In the genomic region with DNA sequence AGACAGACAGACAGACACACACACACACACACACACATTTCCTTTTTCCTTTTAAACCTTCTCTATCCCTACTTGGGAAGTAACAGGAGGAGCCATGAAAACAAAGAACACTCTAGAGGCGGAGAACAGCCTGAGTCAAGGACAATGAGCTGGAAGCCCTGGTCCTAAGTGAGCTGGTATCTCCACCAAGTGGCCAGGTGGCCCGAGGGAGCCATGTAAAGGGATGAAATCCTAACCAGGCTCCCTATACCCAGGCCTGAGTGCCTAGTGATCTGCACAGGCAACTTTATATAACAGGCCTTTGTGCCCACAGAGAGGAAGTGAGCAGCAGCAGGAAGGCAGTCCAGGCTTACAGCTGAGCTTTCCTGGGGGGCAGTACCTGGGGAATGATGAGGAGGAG, we compare ENCODE assay signal across 16 mouse cellular contexts. TPM values are rescaled to one million over a fixed set of nuclear protein-coding genes. Genes with fewer than 3 reads are reported as not detected.
DNase-seq lines count a peak whose midpoint lies in the region; ATAC-seq and TF ChIP-seq lines count a peak whose summit lies in the region.
"Had no signal": no experiment of that assay in that cellular context is flagged by ENCODE, and none has a peak within 500 bp of the region (broad histone marks: within the 10 kb centered on the region; RNA-seq: fewer than 3 reads in every experiment).

No protein-coding gene starts in this region.

- H3K4me3 ChIP-seq in intestine, postnatal 0 days (ENCODE audit: low read depth, low read length) = no peak overlapping the region
- no peak overlapping the region for H3K4me3 ChIP-seq in intestine, embryonic 15.5 days (replicated peaks)
- no peak overlapping the region for H3K4me3 ChIP-seq in spleen, adult 2 months (ENCODE audit: extremely low read depth, insufficient read depth, insufficient read length)
- no peak overlapping the region for H3K4me3 ChIP-seq in forebrain, embryonic 16.5 days (replicated peaks; ENCODE audit: low read length)
- no peak overlapping the region for H3K4me3 ChIP-seq in layer of hippocampus, adult 2 months
- H3K4me3 ChIP-seq: forebrain, embryonic 13.5 days; heart, embryonic 12.5 days had no signal

- ATAC-seq in intestine, postnatal 0 days = no peak
- ATAC-seq in intestine, embryonic 15.5 days = no peak
- no peak for ATAC-seq in forebrain, embryonic 16.5 days
- ATAC-seq: forebrain, embryonic 13.5 days; Patski had no signal

- no peak overlapping the region for H3K27ac ChIP-seq in intestine, postnatal 0 days (ENCODE audit: low read depth, low read length)
- no peak overlapping the region for H3K27ac ChIP-seq in intestine, embryonic 15.5 days
- peak overlapping the region; percentile 49 for H3K27ac ChIP-seq in spleen, adult 2 months (ENCODE audit: insufficient read depth, low read length)
- no peak overlapping the region for H3K27ac ChIP-seq in forebrain, embryonic 16.5 days (ENCODE audit: low read length)
- H3K27ac ChIP-seq in layer of hippocampus, adult 2 months = no peak overlapping the region
- H3K27ac ChIP-seq: forebrain, embryonic 13.5 days; hindbrain, embryonic 14.5 days had no signal

- H3K9me3 ChIP-seq in intestine, postnatal 0 days (ENCODE audit: control insufficient read depth) = no peaks in the 10 kb centered on the region
- no peaks in the 10 kb centered on the region for H3K9me3 ChIP-seq in intestine, embryonic 15.5 days
- H3K9me3 ChIP-seq in forebrain, embryonic 16.5 days (ENCODE audit: control insufficient read depth, low read length) = no peaks in the 10 kb centered on the region
- H3K9me3 ChIP-seq: forebrain, embryonic 13.5 days; heart, embryonic 12.5 days had no signal

- no peaks in the 10 kb centered on the region for H3K27me3 ChIP-seq in intestine, postnatal 0 days (replicated peaks; ENCODE audit: control insufficient read depth, insufficient read depth, low read length)
- H3K27me3 ChIP-seq in intestine, embryonic 15.5 days (replicated peaks) = no peaks in the 10 kb centered on the region
- no peaks in the 10 kb centered on the region for H3K27me3 ChIP-seq in spleen, adult 2 months (ENCODE audit: control insufficient read depth, insufficient read depth, low read length)
- no peaks in the 10 kb centered on the region for H3K27me3 ChIP-seq in forebrain, embryonic 16.5 days (replicated peaks; ENCODE audit: control insufficient read depth, insufficient read depth, low read length)
- H3K27me3 ChIP-seq: forebrain, embryonic 13.5 days; heart, embryonic 12.5 days; Patski had no signal

- H3K9ac ChIP-seq in intestine, postnatal 0 days (ENCODE audit: low read depth, low read length) = no peak overlapping the region
- no peak overlapping the region for H3K9ac ChIP-seq in intestine, embryonic 15.5 days
- no peak overlapping the region for H3K9ac ChIP-seq in forebrain, embryonic 16.5 days (replicated peaks; ENCODE audit: low read depth, low read length)
- H3K9ac ChIP-seq: forebrain, embryonic 13.5 days; heart, embryonic 12.5 days; hindbrain, embryonic 14.5 days had no signal

- TF ChIP-seq POLR2A in spleen, adult 2 months (IDR thresholded peaks at IDR 0.05; ENCODE audit: low read depth, low read length) = no peak

- 0 out of 2 replicates have a peak, but pooled peaks cover 8% of the 10 kb centered on the region for H3K4me1 ChIP-seq in intestine, postnatal 0 days (replicated peaks; ENCODE audit: control insufficient read depth, insufficient read depth, low read length)
- peaks cover 18% of the 10 kb centered on the region for H3K4me1 ChIP-seq in intestine, embryonic 15.5 days (replicated peaks)
- peaks cover 13% of the 10 kb centered on the region for H3K4me1 ChIP-seq in spleen, adult 2 months (ENCODE audit: control insufficient read depth, insufficient read depth, insufficient read length)
- H3K4me1 ChIP-seq in forebrain, embryonic 16.5 days (replicated peaks; ENCODE audit: control insufficient read depth, insufficient read depth, low read length) = peaks cover 9% of the 10 kb centered on the region

- H3K36me3 ChIP-seq in intestine, postnatal 0 days (ENCODE audit: control insufficient read depth, insufficient read depth) = no peaks in the 10 kb centered on the region; the same call in 1 of the 2 replicates
- H3K36me3 ChIP-seq in intestine, embryonic 15.5 days = no peaks in the 10 kb centered on the region
- peaks cover 3% of the 10 kb centered on the region; the same call in 1 of the 2 replicates for H3K36me3 ChIP-seq in spleen, adult 2 months (ENCODE audit: control insufficient read depth, insufficient read depth, low read length)
- H3K36me3 ChIP-seq in forebrain, embryonic 16.5 days (ENCODE audit: control insufficient read depth, insufficient read depth) = no peaks in the 10 kb centered on the region
- H3K36me3 ChIP-seq: heart, embryonic 12.5 days had no signal

- peak; percentile 38 for DNase-seq in adrenal gland, adult 2 months
- DNase-seq in adrenal gland, postnatal 25 days = no peak
- no peak for DNase-seq in spleen, adult 2 months (ENCODE audit: low read depth in 1 of 2, low spot score in 2 of 2)
- DNase-seq in spleen, adult 18-20 months = no peak
- no peak for DNase-seq in layer of hippocampus, adult 2 months (ENCODE audit: low spot score in 2 of 2)
- DNase-seq: gastrocnemius, postnatal 10 days; kidney, adult 9 months; right cerebral cortex, postnatal 4 days; thymus, postnatal 4 days had no signal

- no peak overlapping the region for H3K4me2 ChIP-seq in intestine, postnatal 0 days (replicated peaks; ENCODE audit: low read depth)
- no peak overlapping the region for H3K4me2 ChIP-seq in intestine, embryonic 15.5 days (replicated peaks)
- H3K4me2 ChIP-seq in forebrain, embryonic 16.5 days (ENCODE audit: low read length) = no peak overlapping the region
- H3K4me2 ChIP-seq: forebrain, embryonic 13.5 days; heart, embryonic 12.5 days; hindbrain, embryonic 14.5 days had no signal

- WGBS in intestine, postnatal 0 days = 45% methylated on average over 2 of the region's 2 CpGs
- 66% methylated on average over 2 of the region's 2 CpGs for WGBS in intestine, embryonic 15.5 days
- 56% methylated on average over 2 of the region's 2 CpGs for WGBS in spleen, adult 2 months
- 49% methylated on average over 2 of the region's 2 CpGs for WGBS in forebrain, embryonic 16.5 days

- peak; percentile 44 for TF ChIP-seq CTCF in intestine, postnatal 0 days (IDR thresholded peaks at IDR 0.05; ENCODE audit: low read depth)
- no peak for TF ChIP-seq CTCF in spleen, adult 2 months (IDR thresholded peaks at IDR 0.05; ENCODE audit: extremely low read depth, insufficient read depth, insufficient read length, insufficient replicate concordance)
- TF ChIP-seq CTCF in layer of hippocampus, adult 2 months (conservative IDR thresholded peaks at IDR 0.05) = no peak

RNA-seq across cellular contexts. Expression of gene Rab43, which starts 5.1 kb away (rescaled TPM):
- 10 to 100 TPM; 28.0 to 28.2 TPM for total RNA-seq in adrenal gland, adult 2 months (2021)
- 27.6 and 30.6 TPM in 2 replicates for polyA plus RNA-seq in adrenal gland, adult 2 months (2012; rRNA removed)
- total RNA-seq in adrenal gland, postnatal 25 days (2021) = 21.8 and 34.9 TPM in 2 replicates
- 25.5 and 25.9 TPM in 2 replicates for polyA plus RNA-seq in intestine, postnatal 0 days (2015; fragmentation: Nextera tagmentation; extraction: Ambion mirVana)
- 11.0 and 12.2 TPM in 2 replicates for polyA plus RNA-seq in intestine, embryonic 15.5 days (2015; fragmentation: Nextera tagmentation; extraction: Ambion mirVana)
- polyA plus RNA-seq in spleen, adult 2 months (2012; rRNA removed) = 102 and 110 TPM in 2 replicates
- 6.1 and 8.0 TPM in 2 replicates for polyA plus RNA-seq in forebrain, embryonic 16.5 days (2015; fragmentation: Nextera tagmentation; extraction: Ambion mirVana)
- total RNA-seq in layer of hippocampus, adult 2 months (2021) = 10 to 100 TPM; 10.7 to 15.5 TPM

RNA-seq across cellular contexts. Expression of gene Gm45140, which starts 28.7 kb away (rescaled TPM):
- total RNA-seq in adrenal gland, adult 2 months (2021) = 1 to 10 TPM; 2.5 TPM
- 0.02 and 0.15 TPM in 2 replicates for polyA plus RNA-seq in adrenal gland, adult 2 months (2012; rRNA removed)
- total RNA-seq in adrenal gland, postnatal 25 days (2021) = 5.1 and 6.2 TPM in 2 replicates
- polyA plus RNA-seq in intestine, postnatal 0 days (2015; fragmentation: Nextera tagmentation; extraction: Ambion mirVana) = 1.3 and 2.0 TPM in 2 replicates
- polyA plus RNA-seq in intestine, embryonic 15.5 days (2015; fragmentation: Nextera tagmentation; extraction: Ambion mirVana) = 3.3 and 4.1 TPM in 2 replicates
- 0.73 and 1.3 TPM in 2 replicates for polyA plus RNA-seq in spleen, adult 2 months (2012; rRNA removed)
- polyA plus RNA-seq in forebrain, embryonic 16.5 days (2015; fragmentation: Nextera tagmentation; extraction: Ambion mirVana) = 2.5 and 4.4 TPM in 2 replicates
- total RNA-seq in layer of hippocampus, adult 2 months (2021) = 1 to 10 TPM; 3.7 to 4.4 TPM

RNA-seq across cellular contexts. Expression of gene Gp9, which starts 29.0 kb away (rescaled TPM):
- under 1 TPM in 1 of 2 experiments, not detected in 1; 0.45 TPM for total RNA-seq in adrenal gland, adult 2 months (2021)
- 0.84 and 1.0 TPM in 2 replicates for polyA plus RNA-seq in adrenal gland, adult 2 months (2012; rRNA removed)
- total RNA-seq in adrenal gland, postnatal 25 days (2021) = not detected in 2 replicates
- polyA plus RNA-seq in intestine, postnatal 0 days (2015; fragmentation: Nextera tagmentation; extraction: Ambion mirVana) = 2.1 and 2.3 TPM in 2 replicates
- 1.4 and 2.2 TPM in 2 replicates for polyA plus RNA-seq in intestine, embryonic 15.5 days (2015; fragmentation: Nextera tagmentation; extraction: Ambion mirVana)
- 70.5 and 104 TPM in 2 replicates for polyA plus RNA-seq in spleen, adult 2 months (2012; rRNA removed)
- polyA plus RNA-seq in forebrain, embryonic 16.5 days (2015; fragmentation: Nextera tagmentation; extraction: Ambion mirVana) = 0.24 and 0.39 TPM in 2 replicates
- total RNA-seq in layer of hippocampus, adult 2 months (2021) = 1 to 10 TPM in 1 of 2 experiments, under 1 TPM in 1; 0.98 to 1.2 TPM
- total RNA-seq: gastrocnemius, postnatal 10 days had no signal
- polyA plus RNA-seq: Patski had no signal

RNA-seq across cellular contexts. Expression of gene Isy1, which starts 31.7 kb away (rescaled TPM):
- 10 to 100 TPM; 44.4 to 55.6 TPM for total RNA-seq in adrenal gland, adult 2 months (2021)
- 3.1 and 3.8 TPM in 2 replicates for polyA plus RNA-seq in adrenal gland, adult 2 months (2012; rRNA removed)
- 24.8 and 36.1 TPM in 2 replicates for total RNA-seq in adrenal gland, postnatal 25 days (2021)
- polyA plus RNA-seq in intestine, postnatal 0 days (2015; fragmentation: Nextera tagmentation; extraction: Ambion mirVana) = 24.5 and 26.4 TPM in 2 replicates
- polyA plus RNA-seq in intestine, embryonic 15.5 days (2015; fragmentation: Nextera tagmentation; extraction: Ambion mirVana) = 50.7 and 58.1 TPM in 2 replicates
- polyA plus RNA-seq in spleen, adult 2 months (2012; rRNA removed) = 17.8 and 31.4 TPM in 2 replicates
- polyA plus RNA-seq in forebrain, embryonic 16.5 days (2015; fragmentation: Nextera tagmentation; extraction: Ambion mirVana) = 28.2 and 30.2 TPM in 2 replicates
- total RNA-seq in layer of hippocampus, adult 2 months (2021) = 10 to 100 TPM; 25.1 to 29.3 TPM

RNA-seq across cellular contexts. Expression of gene Cnbp, which starts 44.0 kb away (rescaled TPM):
- 100 to 1,000 TPM; 333 to 380 TPM for total RNA-seq in adrenal gland, adult 2 months (2021)
- 73.9 and 76.1 TPM in 2 replicates for polyA plus RNA-seq in adrenal gland, adult 2 months (2012; rRNA removed)
- total RNA-seq in adrenal gland, postnatal 25 days (2021) = 346 and 405 TPM in 2 replicates
- 385 and 395 TPM in 2 replicates for polyA plus RNA-seq in intestine, postnatal 0 days (2015; fragmentation: Nextera tagmentation; extraction: Ambion mirVana)
- 991 and 1,100 TPM in 2 replicates for polyA plus RNA-seq in intestine, embryonic 15.5 days (2015; fragmentation: Nextera tagmentation; extraction: Ambion mirVana)
- 123 and 129 TPM in 2 replicates for polyA plus RNA-seq in spleen, adult 2 months (2012; rRNA removed)
- 685 and 747 TPM in 2 replicates for polyA plus RNA-seq in forebrain, embryonic 16.5 days (2015; fragmentation: Nextera tagmentation; extraction: Ambion mirVana)
- 100 to 1,000 TPM; 255 to 275 TPM for total RNA-seq in layer of hippocampus, adult 2 months (2021)

Comparison
In these comparisons a context has a peak if more than half of its experiments do, and no peak if none do; other contexts are left out.
1. RNA of gene Gp9, which starts 29.0 kb away (polyA plus RNA-seq): 70.5 to 104 TPM in spleen, adult 2 months; 2.1 to 2.3 TPM in intestine, postnatal 0 days, 1.4 to 2.2 TPM in intestine, embryonic 15.5 days, 0.84 to 1.0 TPM in adrenal gland, adult 2 months and 0.24 to 0.39 TPM in forebrain, embryonic 16.5 days; every median in the first group is over 10 times any median in the second.